Mouse (Mus musculus) liver, embryonic 13.5 days (tissue): Measurements from ENCODE around the gene Ptpn3. TPM values are rescaled to one million over a fixed set of nuclear protein-coding genes. Genes with fewer than 3 reads are reported as not detected.
"Not testable (repeated sequence)": the region's sequence is repeated elsewhere in the genome, so short reads cannot be mapped to it uniquely, and the experiment has no call there.

Experiments used
- ATAC-seq: fragments of 200-750 bp; cut with Nextera tagmentation; 2 replicates; pipeline ENCODE4 v1.8.0; 2017; ENCODE audit warnings: low read depth, mild to moderate bottlenecking, moderate number of reproducible peaks, moderate library complexity
- DNase-seq: peaks from one replicate; pipeline ENCODE4 v3.0.0; 2022
- H3K27ac ChIP-seq: fragments of 300-500 bp; sonication (generic); 2 replicates; pipeline ENCODE4 v1.5.1; 2015; ENCODE audit warnings: moderate library complexity, mild to moderate bottlenecking, inconsistent platforms
- H3K27me3 ChIP-seq: fragments of 300-500 bp; sonication (generic); 2 replicates; pipeline ENCODE4 v1.6.1; 2015; ENCODE audit warnings: mild to moderate bottlenecking, inconsistent platforms
- H3K36me3 ChIP-seq: fragments of 300-500 bp; sonication (generic); 2 replicates; pipeline ENCODE4 v1.6.1; 2015; ENCODE audit warnings: mild to moderate bottlenecking, inconsistent platforms
- H3K4me1 ChIP-seq: fragments of 300-500 bp; sonication (generic); replicated peaks from 2 replicates; pipeline ENCODE4 v1.6.1; 2015; ENCODE audit warnings: inconsistent platforms
- H3K4me2 ChIP-seq: fragments of 300-500 bp; sonication (generic); 2 replicates; pipeline ENCODE4 v1.6.1; 2015; ENCODE audit warnings: inconsistent platforms, mild to moderate bottlenecking, moderate library complexity
- H3K4me3 ChIP-seq: fragments of 300-500 bp; sonication (generic); replicated peaks from 2 replicates; pipeline ENCODE4 v1.5.1; 2015; ENCODE audit warnings: mild to moderate bottlenecking, inconsistent platforms
- H3K9ac ChIP-seq: fragments of 300-500 bp; sonication (generic); 2 replicates; pipeline ENCODE4 v1.6.1; 2015; ENCODE audit warnings: mild to moderate bottlenecking, inconsistent platforms
- H3K9me3 ChIP-seq: fragments of 300-500 bp; sonication (generic); replicated peaks from 2 replicates; pipeline ENCODE4 v1.6.1; 2016; ENCODE audit warnings: inconsistent platforms
- WGBS: fragments of 180-500 bp; shearing (Covaris S2); methylation state at CpG from one replicate; pipeline ENCODE4 v1.1.7; 2015; ENCODE audit not compliant: insufficient replicate concordance; 5-methylcytosine and 5-hydroxymethylcytosine counted together
- polyA plus RNA-seq: library from polyadenylated mRNA; unstranded; fragments of >200 nt; fragmentation: Nextera tagmentation; extraction: Ambion mirVana; gene quantifications from 2 replicates; pipeline ENCODE4 v1.2.1, GENCODE M21; 2015

The Ptpn3 gene
- polyA plus RNA-seq, 1 experiment from 2014 or later: 0.36 TPM

- ATAC-seq (no peak), DNase-seq (no peak)
- no peak overlapping the region for H3K27ac ChIP-seq
- H3K27me3 ChIP-seq: no peaks in the 10 kb centered on the region
- H3K36me3 ChIP-seq: no peaks in the 10 kb centered on the region
- no peak overlapping the region for H3K9ac ChIP-seq
- no peak overlapping the region for H3K4me2 ChIP-seq
- WGBS: 54% methylated on average over 2 of the region's 2 CpGs
- no peak overlapping the region for H3K4me3 ChIP-seq
- H3K9me3 ChIP-seq: no peaks in the 10 kb centered on the region
- no peaks in the 10 kb centered on the region for H3K4me1 ChIP-seq
These were observed 89.9 kb downstream of the Ptpn3 start for GRCm38 (mm10) chr4:57211706-57212105.

- Histone ChIP-seq H3K27ac (no peak overlapping the region), H3K4me1 (no peaks in the 10 kb centered on the region), H3K9ac (no peak overlapping the region), H3K4me2 (no peak overlapping the region), H3K4me3 (no peak overlapping the region), H3K36me3 (no peaks in the 10 kb centered on the region), H3K27me3 (no peaks in the 10 kb centered on the region), H3K9me3 (no peaks in the 10 kb centered on the region)
- 66% methylated on average over 8 of the region's 8 CpGs for WGBS
- ATAC-seq (no peak), DNase-seq (no peak)
These were observed 95.7 kb downstream of the Ptpn3 start for GRCm38 (mm10) chr4:57205908-57206307.

GRCm38 (mm10) chr4:57204780-57205179, 96.9 kb downstream of the Ptpn3 start:
- no peak overlapping the region for H3K4me3 ChIP-seq
- no peak overlapping the region for H3K9ac ChIP-seq
- H3K36me3 ChIP-seq: no peaks in the 10 kb centered on the region
- DNase-seq: no peak
- H3K4me1 ChIP-seq: no peaks in the 10 kb centered on the region
- H3K4me2 ChIP-seq: no peak overlapping the region
- WGBS: 74% methylated on average over 11 of the region's 11 CpGs
- H3K27me3 ChIP-seq: no peaks in the 10 kb centered on the region
- no peak overlapping the region for H3K27ac ChIP-seq
- H3K9me3 ChIP-seq: no peaks in the 10 kb centered on the region
- ATAC-seq: no peak

GRCm38 (mm10) chr4:57202660-57203361, 98.8 kb downstream of the Ptpn3 start:
- ATAC-seq (no peak), DNase-seq (no peak)
- H3K9ac ChIP-seq: no peak overlapping the region
- H3K36me3 ChIP-seq: no peaks in the 10 kb centered on the region
- H3K4me2 ChIP-seq: no peak overlapping the region
- WGBS: 52% methylated on average over 10 of the region's 10 CpGs
- no peaks in the 10 kb centered on the region for H3K9me3 ChIP-seq
- H3K4me1 ChIP-seq: no peaks in the 10 kb centered on the region
- H3K4me3 ChIP-seq: no peak overlapping the region
- no peak overlapping the region for H3K27ac ChIP-seq
- no peaks in the 10 kb centered on the region for H3K27me3 ChIP-seq

- WGBS: 46% methylated on average over 7 of the region's 7 CpGs
- Histone ChIP-seq H3K4me1 (no peaks in the 10 kb centered on the region), H3K36me3 (no peaks in the 10 kb centered on the region), H3K4me3 (no peak overlapping the region), H3K4me2 (no peak overlapping the region), H3K27me3 (no peaks in the 10 kb centered on the region), H3K9me3 (no peaks in the 10 kb centered on the region), H3K27ac (no peak overlapping the region), H3K9ac (no peak overlapping the region)
- ATAC-seq (no peak), DNase-seq (no peak)
These were observed 99.5 kb downstream of the Ptpn3 start for GRCm38 (mm10) chr4:57202132-57202531.

GRCm38 (mm10) chr4:57200661-57201060, 101.0 kb downstream of the Ptpn3 start:
- WGBS: 73% methylated on average over 6 of the region's 6 CpGs
- no peak for ATAC-seq
- no peaks in the 10 kb centered on the region for H3K27me3 ChIP-seq

GRCm38 (mm10) chr4:57198666-57199393, 102.8 kb downstream of the Ptpn3 start:
- not testable (repeated sequence) for H3K27ac ChIP-seq, H3K27me3 ChIP-seq, H3K4me3 ChIP-seq, ATAC-seq, H3K9ac ChIP-seq, H3K9me3 ChIP-seq, DNase-seq, H3K36me3 ChIP-seq, H3K4me2 ChIP-seq, H3K4me1 ChIP-seq
- 63% methylated on average over 20 of the region's 20 CpGs for WGBS

More at GRCm38 (mm10) chr4:57200661-57201060, 101.0 kb downstream of the Ptpn3 start:
- Histone ChIP-seq H3K4me1 (no peaks in the 10 kb centered on the region), H3K36me3 (no peaks in the 10 kb centered on the region), H3K9me3 (no peaks in the 10 kb centered on the region), H3K4me2 (no peak overlapping the region), H3K4me3 (no peak overlapping the region), H3K9ac (no peak overlapping the region), H3K27ac (no peak overlapping the region)
- DNase-seq: no peak

GRCm38 (mm10) chr4:57191543-57192283, 109.9 kb downstream of the Ptpn3 start:
- no peak overlapping the region for H3K4me3 ChIP-seq
- 56% methylated on average over 9 of the region's 9 CpGs for WGBS
- H3K27me3 ChIP-seq: no peaks in the 10 kb centered on the region
- H3K4me1 ChIP-seq: no peaks in the 10 kb centered on the region
- H3K9me3 ChIP-seq: no peaks in the 10 kb centered on the region
- H3K4me2 ChIP-seq: no peak overlapping the region
- no peak overlapping the region for H3K27ac ChIP-seq
- no peak overlapping the region for H3K9ac ChIP-seq
- H3K36me3 ChIP-seq: no peaks in the 10 kb centered on the region
- DNase-seq (no peak), ATAC-seq (no peak)

- no peak overlapping the region for H3K9ac ChIP-seq
- WGBS: 64% methylated on average over 2 of the region's 2 CpGs
- no peaks in the 10 kb centered on the region for H3K9me3 ChIP-seq
- ATAC-seq (no peak), DNase-seq (no peak)
- no peaks in the 10 kb centered on the region for H3K4me1 ChIP-seq
- H3K27ac ChIP-seq: no peak overlapping the region
- H3K4me2 ChIP-seq: no peak overlapping the region
- H3K27me3 ChIP-seq: no peaks in the 10 kb centered on the region
- H3K36me3 ChIP-seq: no peaks in the 10 kb centered on the region
- H3K4me3 ChIP-seq: no peak overlapping the region
These were observed 111.8 kb downstream of the Ptpn3 start for GRCm38 (mm10) chr4:57189881-57190280.

- H3K4me3 ChIP-seq: no peak overlapping the region
- WGBS: 34% methylated on average over 6 of the region's 6 CpGs
- no peaks in the 10 kb centered on the region for H3K4me1 ChIP-seq
- no peak overlapping the region for H3K9ac ChIP-seq
- DNase-seq (no peak), ATAC-seq (no peak)
- H3K27me3 ChIP-seq: no peaks in the 10 kb centered on the region
- H3K4me2 ChIP-seq: no peak overlapping the region
- no peaks in the 10 kb centered on the region for H3K36me3 ChIP-seq
- no peaks in the 10 kb centered on the region for H3K9me3 ChIP-seq
- H3K27ac ChIP-seq: no peak overlapping the region
These were observed 115.6 kb downstream of the Ptpn3 start for GRCm38 (mm10) chr4:57186035-57186434.

GRCm38 (mm10) chr4:57185462-57185861, 116.2 kb downstream of the Ptpn3 start:
- no peak overlapping the region for H3K4me2 ChIP-seq

More at GRCm38 (mm10) chr4:57185462-57185861, 116.2 kb downstream of the Ptpn3 start:
- Histone ChIP-seq H3K36me3 (no peaks in the 10 kb centered on the region), H3K4me1 (no peaks in the 10 kb centered on the region), H3K4me3 (no peak overlapping the region), H3K27me3 (no peaks in the 10 kb centered on the region), H3K9ac (no peak overlapping the region), H3K27ac (no peak overlapping the region), H3K9me3 (no peaks in the 10 kb centered on the region)
- no peak for ATAC-seq
- DNase-seq: no peak
- 79% methylated on average over 8 of the region's 8 CpGs for WGBS
